Mouse (Mus musculus) myocyte (in vitro differentiated cells): ENCODE results near the gene Adcy9. TPM values are rescaled to one million over a fixed set of nuclear protein-coding genes. Genes with fewer than 3 reads are reported as not detected.

ENCODE experiments used
- H3K27me3 ChIP-seq: one replicate; pipeline ENCODE4 v1.6.1; 2011; ENCODE audit not compliant: control insufficient read depth, insufficient read depth, insufficient read length
- H3K36me3 ChIP-seq: one replicate; pipeline ENCODE4 v1.6.1; 2011; ENCODE audit not compliant: control insufficient read depth, insufficient read depth
- H3K4me2 ChIP-seq: one replicate; pipeline ENCODE4 v1.6.1; 2011; ENCODE audit warnings: low read depth, control low read depth
- H3K4me3 ChIP-seq: one replicate; pipeline ENCODE4 v1.5.1; 2011; ENCODE audit warnings: mild to moderate bottlenecking, control low read depth, moderate library complexity
- H3K79me2 ChIP-seq: one replicate; pipeline ENCODE4 v1.6.1; 2011; ENCODE audit not compliant: control insufficient read depth, insufficient read depth
- H3ac ChIP-seq: one replicate; pipeline ENCODE4 v1.6.1; 2011; ENCODE audit not compliant: control insufficient read depth, insufficient read length
- CEBPB ChIP-seq: IDR thresholded peaks from 2 replicates; pipeline ENCODE4 v1.6.1; 2011; ENCODE audit warnings: mild to moderate bottlenecking, moderate library complexity; ENCODE audit not compliant: poor library complexity, insufficient read depth, severe bottlenecking
- E2F4 ChIP-seq: IDR thresholded peaks from one replicate; pipeline ENCODE4 v1.6.1; 2011; ENCODE audit warnings: mild to moderate bottlenecking, control low read depth, moderate library complexity; ENCODE audit not compliant: insufficient read depth
- MAX ChIP-seq: IDR thresholded peaks from one replicate; pipeline ENCODE4 v1.6.1; 2011; ENCODE audit warnings: low read depth, mild to moderate bottlenecking, control low read depth
- MYOD1 ChIP-seq, 3 experiments: IDR thresholded peaks; one replicate each; pipeline ENCODE4 v1.6.1; 2011; ENCODE audit warnings: control low read depth in 2 of 3, low read depth in 2 of 3, mild to moderate bottlenecking in 2 of 3, moderate library complexity in 1 of 3; ENCODE audit not compliant: insufficient read length in 2 of 3, control insufficient read depth in 1 of 3
- MYOG ChIP-seq, 3 experiments: IDR thresholded peaks; one replicate each; pipeline ENCODE4 v1.6.1; 2011; ENCODE audit warnings: control low read depth in 2 of 3, low read depth in 2 of 3, mild to moderate bottlenecking in 2 of 3; ENCODE audit not compliant: insufficient read length in 2 of 3, control insufficient read depth in 1 of 3, insufficient read depth in 1 of 3
- POLR2A ChIP-seq: IDR thresholded peaks from one replicate; pipeline ENCODE4 v1.6.1; 2011; ENCODE audit warnings: low read depth, mild to moderate bottlenecking, control low read depth, moderate library complexity; ENCODE audit not compliant: insufficient read length
- POLR2AphosphoS2 ChIP-seq: IDR thresholded peaks from one replicate; pipeline ENCODE4 v1.6.1; 2011; ENCODE audit warnings: low read depth, control low read depth; ENCODE audit not compliant: insufficient read length
- REST ChIP-seq: IDR thresholded peaks from one replicate; pipeline ENCODE4 v1.6.1; 2011; ENCODE audit warnings: mild to moderate bottlenecking, control low read depth, moderate library complexity; ENCODE audit not compliant: insufficient read depth, insufficient read length
- SRF ChIP-seq: IDR thresholded peaks from one replicate; pipeline ENCODE4 v1.6.1; 2011; ENCODE audit warnings: low read depth; ENCODE audit not compliant: control insufficient read depth, insufficient read length
- TCF12 ChIP-seq: IDR thresholded peaks from one replicate; pipeline ENCODE4 v1.6.1; 2011; ENCODE audit warnings: mild to moderate bottlenecking, control low read depth; ENCODE audit not compliant: poor library complexity, insufficient read depth, severe bottlenecking
- TCF3 ChIP-seq: IDR thresholded peaks from one replicate; pipeline ENCODE4 v1.6.1; 2011; ENCODE audit warnings: low read depth, control low read depth; ENCODE audit not compliant: insufficient read length
- USF1 ChIP-seq: IDR thresholded peaks from one replicate; pipeline ENCODE4 v1.6.1; 2011; ENCODE audit warnings: low read depth, mild to moderate bottlenecking, control low read depth, moderate library complexity
- polyA plus RNA-seq: library from polyadenylated mRNA; unstranded; fragments of >200 nt; fragmentation: generic; extraction: Trizol; gene quantifications from one replicate; pipeline ENCODE4 v1.2.1, GENCODE M21; 2012; ENCODE audit warnings: missing spikeins

Adcy9 gene
- polyA plus RNA-seq, 1 experiment: 4.6 TPM

DNA sequence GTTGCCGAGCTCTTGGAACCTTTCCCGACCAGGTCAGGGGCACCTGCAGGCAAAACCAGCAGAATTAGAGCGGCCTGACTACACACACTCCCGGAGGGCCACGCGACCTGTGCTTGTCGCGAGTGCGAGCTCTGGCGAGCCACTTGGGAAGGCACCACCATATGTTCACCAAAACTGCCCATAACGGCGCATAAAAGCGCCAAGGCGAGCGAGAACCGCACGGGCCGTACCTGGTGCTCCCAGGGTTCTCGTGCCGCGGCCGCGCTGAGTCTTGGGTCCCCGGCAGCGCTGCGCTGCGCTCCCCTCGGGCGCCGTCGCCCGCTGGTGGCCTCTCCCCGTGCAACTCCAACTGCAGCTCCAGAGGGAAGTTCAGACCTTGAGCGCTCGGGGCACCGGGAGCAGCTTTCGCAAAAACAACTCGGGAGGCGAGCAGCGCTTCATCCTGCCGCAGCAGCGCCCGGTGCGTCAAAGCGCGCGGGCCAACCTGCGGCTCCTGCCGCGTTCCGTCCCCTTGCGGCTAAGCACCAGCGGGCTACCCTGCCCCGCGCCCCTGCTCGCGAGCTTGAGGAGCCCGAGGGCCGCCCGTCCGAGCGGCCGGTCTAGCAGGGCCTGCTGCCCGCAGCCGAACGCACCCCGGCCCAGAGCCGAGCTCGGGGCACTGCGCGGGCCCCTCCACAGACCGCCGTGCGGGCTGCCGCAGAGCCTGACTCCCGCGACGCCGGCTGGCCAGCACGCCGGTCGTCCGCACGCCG is 576 bp downstream of the Adcy9 start:
- no peaks in the 10 kb centered on the region for H3K36me3 ChIP-seq
- no peak for TF ChIP-seq TCF12
- TF ChIP-seq TCF3: no peak
- no peak for TF ChIP-seq MAX
- no peak for TF ChIP-seq POLR2A
- TF ChIP-seq MYOG (IDR thresholded peaks at IDR 0.05; ENCODE audit: control insufficient read depth in 1 of 3, insufficient read depth in 1 of 3, insufficient read length in 2 of 3, low read depth in 2 of 3): peak in 1 of 3 experiments; percentile 1
- no peak for TF ChIP-seq CEBPB
- no peak for TF ChIP-seq POLR2AphosphoS2
- H3K79me2 ChIP-seq: no peaks in the 10 kb centered on the region
- H3K4me3 ChIP-seq: peak overlapping the region; percentile 20
- H3ac ChIP-seq: peak overlapping the region; percentile 94
- H3K4me2 ChIP-seq: peak overlapping the region; percentile 79
- H3K27me3 ChIP-seq: no peaks in the 10 kb centered on the region

DNA sequence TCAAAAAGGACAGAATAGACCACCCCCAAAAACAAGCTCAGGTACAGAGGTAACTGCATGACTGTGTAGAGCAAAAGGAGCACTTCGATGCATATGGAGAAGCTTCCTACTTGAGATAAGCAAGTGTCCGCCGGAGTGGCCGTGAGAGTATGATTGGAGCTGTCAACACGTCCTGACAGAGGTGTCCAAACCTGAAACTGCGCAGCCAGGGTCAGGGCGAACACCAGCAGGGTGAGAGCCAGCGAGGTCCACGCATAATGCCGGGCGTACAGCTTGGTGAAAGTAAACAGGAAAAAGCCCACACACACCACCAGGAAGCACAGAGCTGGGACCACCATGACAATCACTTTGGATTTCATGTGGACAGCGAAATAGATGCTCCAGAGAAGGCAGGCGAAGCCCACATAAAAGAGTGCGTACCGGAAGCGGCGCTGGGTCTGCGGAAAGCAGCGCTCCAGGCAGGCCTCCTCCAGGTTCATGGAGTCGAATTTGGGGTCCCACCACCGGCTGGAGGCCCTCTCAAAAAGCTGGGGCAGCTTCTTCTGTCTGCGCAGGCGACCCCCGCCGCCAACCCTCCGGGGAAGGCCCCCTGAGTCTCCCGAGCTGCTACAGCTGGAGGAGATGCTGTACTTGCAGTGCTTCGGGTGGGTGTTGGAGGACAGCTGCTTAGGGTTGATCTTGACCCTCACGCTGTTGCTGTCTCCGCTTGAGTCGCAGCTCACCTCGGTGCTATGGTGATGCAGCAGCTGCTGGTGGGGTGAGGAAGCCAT is 1.3 kb downstream of the Adcy9 start:
- TF ChIP-seq CEBPB (no peak), MYOG (IDR thresholded peaks at IDR 0.05; ENCODE audit: control insufficient read depth in 1 of 3, insufficient read depth in 1 of 3, insufficient read length in 2 of 3, low read depth in 2 of 3) (no peak), TCF12 (no peak), USF1 (no peak), MAX (no peak), TCF3 (no peak), MYOD1 (IDR thresholded peaks at IDR 0.05; ENCODE audit: control insufficient read depth in 1 of 3, insufficient read length in 2 of 3, low read depth in 2 of 3) (peak in 1 of 3 experiments; percentile 48), POLR2AphosphoS2 (no peak), E2F4 (no peak)
- Histone ChIP-seq H3K4me3 (peak overlapping the region; percentile 20), H3K36me3 (no peaks in the 10 kb centered on the region), H3ac (peak overlapping the region; percentile 94), H3K4me2 (peak overlapping the region; percentile 79), H3K27me3 (no peaks in the 10 kb centered on the region), H3K79me2 (no peaks in the 10 kb centered on the region)

DNA sequence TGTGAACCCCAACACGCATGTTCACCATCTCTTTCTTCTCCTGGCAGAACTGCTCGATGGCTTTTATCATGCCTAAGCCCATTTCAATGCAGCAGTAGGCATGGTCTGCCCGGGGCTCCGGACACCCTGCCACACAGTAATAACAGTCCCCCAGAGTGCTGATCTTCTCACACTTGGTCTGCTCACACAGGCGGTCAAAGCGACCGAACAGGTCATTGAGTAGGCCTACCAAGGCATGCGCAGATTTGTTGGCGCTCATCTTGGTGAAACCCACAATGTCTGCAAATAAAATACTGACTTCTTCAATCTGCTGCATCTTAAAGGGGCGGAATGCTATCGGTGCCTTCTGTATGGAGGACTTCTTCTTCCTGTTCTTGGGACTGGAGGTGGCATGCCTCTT is 2.2 kb downstream of the Adcy9 start:
- H3K27me3 ChIP-seq: no peaks in the 10 kb centered on the region
- H3ac ChIP-seq: no peak overlapping the region
- H3K36me3 ChIP-seq: no peaks in the 10 kb centered on the region
- no peak overlapping the region for H3K4me3 ChIP-seq
- H3K4me2 ChIP-seq: peak overlapping the region; percentile 68
- no peaks in the 10 kb centered on the region for H3K79me2 ChIP-seq
- TF ChIP-seq SRF (no peak), CEBPB (no peak), MAX (no peak), TCF12 (no peak), MYOD1 (IDR thresholded peaks at IDR 0.05; ENCODE audit: control insufficient read depth in 1 of 3, insufficient read length in 2 of 3, low read depth in 2 of 3) (no peak), REST (no peak), USF1 (no peak), POLR2A (no peak), TCF3 (no peak), MYOG (IDR thresholded peaks at IDR 0.05; ENCODE audit: control insufficient read depth in 1 of 3, insufficient read depth in 1 of 3, insufficient read length in 2 of 3, low read depth in 2 of 3) (no peak), E2F4 (no peak), POLR2AphosphoS2 (no peak)

DNA sequence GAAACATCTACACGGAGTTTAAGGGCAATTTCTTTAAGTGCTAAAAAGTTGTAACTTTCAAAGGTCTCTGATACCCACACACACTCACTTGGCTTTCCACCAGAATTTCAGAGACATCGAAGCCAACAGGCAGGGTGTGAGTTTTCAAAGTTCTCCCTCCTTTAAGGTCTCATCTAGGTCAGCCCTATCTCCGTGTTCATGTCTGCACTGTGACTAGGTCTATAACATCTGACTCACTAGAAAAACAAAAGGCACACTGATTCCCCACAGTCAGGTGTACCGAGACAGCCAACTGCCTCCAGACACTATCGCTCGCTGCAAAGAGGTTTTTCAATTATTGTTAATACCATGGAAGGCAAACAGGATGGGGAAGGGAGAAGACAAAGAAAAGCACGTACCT is 2.8 kb downstream of the Adcy9 start:
- H3K36me3 ChIP-seq: no peaks in the 10 kb centered on the region
- no peaks in the 10 kb centered on the region for H3K27me3 ChIP-seq
- no peak overlapping the region for H3K4me3 ChIP-seq
- TF ChIP-seq E2F4 (no peak), POLR2A (no peak), SRF (no peak), TCF3 (no peak), MYOG (IDR thresholded peaks at IDR 0.05; ENCODE audit: control insufficient read depth in 1 of 3, insufficient read depth in 1 of 3, insufficient read length in 2 of 3, low read depth in 2 of 3) (no peak), TCF12 (no peak)
- no peaks in the 10 kb centered on the region for H3K79me2 ChIP-seq
- H3ac ChIP-seq: no peak overlapping the region
- H3K4me2 ChIP-seq: peak overlapping the region; percentile 68
